Mouse (Mus musculus): ENCODE measurements at regions not wholly inside any gene's neighbourhood (a gene's known extent, or its start where the extent isn't known, plus 50 kb on each side); places are given as distances from the start of the nearest gene placed in this dataset.

DNA sequence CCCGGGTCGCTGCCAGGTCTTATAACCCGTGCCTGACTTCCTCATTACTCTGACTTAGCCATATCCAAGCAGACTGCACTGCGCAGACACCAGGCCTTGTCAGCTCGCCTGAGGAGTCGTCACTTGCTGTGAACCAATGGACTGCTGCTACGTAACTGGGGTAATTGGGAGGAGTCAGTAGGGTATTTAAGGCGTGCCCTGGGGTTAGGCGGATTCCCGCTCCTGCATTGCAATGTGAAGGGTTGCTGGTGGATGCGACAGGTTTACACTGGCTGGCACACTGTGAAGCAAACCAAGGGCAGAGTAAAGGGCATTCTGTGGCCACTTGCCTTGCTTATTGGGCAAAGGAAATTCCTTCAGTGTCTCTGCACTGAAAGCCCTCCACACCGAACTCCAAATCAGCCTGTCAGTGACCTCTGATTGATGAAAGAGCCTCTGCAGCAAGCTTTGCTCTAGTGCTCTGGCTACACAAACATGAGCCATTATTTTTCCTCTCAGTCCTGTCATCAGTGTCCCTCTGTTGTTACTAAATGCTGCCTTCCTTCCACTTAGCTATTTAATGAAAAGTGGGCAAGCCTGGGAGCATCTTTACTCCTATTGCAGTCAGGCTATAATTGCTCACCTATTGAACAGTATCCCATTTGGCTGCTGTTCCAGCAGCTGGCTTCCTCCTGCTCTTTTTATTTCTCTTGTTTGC is 51.7 kb downstream of the Cypt12 start:
- peak; percentile 1 for DNase-seq (ENCODE audit: low read depth, low spot score)

Data from brain, adult 2 months (tissue).